Mouse (Mus musculus) duodenum, adult 2 months (tissue): ENCODE results near the gene Olfr368. TPM values are rescaled to one million over a fixed set of nuclear protein-coding genes. Genes with fewer than 3 reads are reported as not detected.

Source experiments
- polyA plus RNA-seq: library from polyadenylated mRNA; depleted of rRNA; stranded (reverse); fragments of >200 nt; gene quantifications from 2 replicates; pipeline ENCODE4 v1.2.3, GENCODE M21; 2012; ENCODE audit warnings: low replicate concordance; rRNA removed

Olfr368 gene
- polyA plus RNA-seq = not detected in 2 replicates

DNA sequence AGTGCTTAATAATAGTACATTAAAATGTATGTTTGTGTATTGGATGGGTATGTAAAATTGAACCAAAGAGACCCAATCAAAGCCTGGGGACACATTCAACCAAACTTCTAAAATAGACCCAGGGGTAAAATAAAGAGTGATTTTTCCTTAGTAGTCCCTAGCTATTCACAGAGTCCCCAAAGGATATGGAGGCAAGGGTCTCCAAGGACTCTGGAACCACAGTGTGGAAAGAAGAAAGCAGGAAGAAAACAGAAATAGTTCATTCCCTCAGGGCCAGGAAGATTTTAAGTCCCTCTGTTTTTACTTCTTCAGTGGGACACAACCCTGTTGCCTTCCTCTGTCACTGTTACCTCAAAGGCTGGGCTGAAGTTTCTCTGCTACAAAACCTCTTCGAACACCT lies at the start of gene Olfr368:
Olfr368 (plus strand) TSS at position 301 of the 400 bp plus-strand sequence.

DNA sequence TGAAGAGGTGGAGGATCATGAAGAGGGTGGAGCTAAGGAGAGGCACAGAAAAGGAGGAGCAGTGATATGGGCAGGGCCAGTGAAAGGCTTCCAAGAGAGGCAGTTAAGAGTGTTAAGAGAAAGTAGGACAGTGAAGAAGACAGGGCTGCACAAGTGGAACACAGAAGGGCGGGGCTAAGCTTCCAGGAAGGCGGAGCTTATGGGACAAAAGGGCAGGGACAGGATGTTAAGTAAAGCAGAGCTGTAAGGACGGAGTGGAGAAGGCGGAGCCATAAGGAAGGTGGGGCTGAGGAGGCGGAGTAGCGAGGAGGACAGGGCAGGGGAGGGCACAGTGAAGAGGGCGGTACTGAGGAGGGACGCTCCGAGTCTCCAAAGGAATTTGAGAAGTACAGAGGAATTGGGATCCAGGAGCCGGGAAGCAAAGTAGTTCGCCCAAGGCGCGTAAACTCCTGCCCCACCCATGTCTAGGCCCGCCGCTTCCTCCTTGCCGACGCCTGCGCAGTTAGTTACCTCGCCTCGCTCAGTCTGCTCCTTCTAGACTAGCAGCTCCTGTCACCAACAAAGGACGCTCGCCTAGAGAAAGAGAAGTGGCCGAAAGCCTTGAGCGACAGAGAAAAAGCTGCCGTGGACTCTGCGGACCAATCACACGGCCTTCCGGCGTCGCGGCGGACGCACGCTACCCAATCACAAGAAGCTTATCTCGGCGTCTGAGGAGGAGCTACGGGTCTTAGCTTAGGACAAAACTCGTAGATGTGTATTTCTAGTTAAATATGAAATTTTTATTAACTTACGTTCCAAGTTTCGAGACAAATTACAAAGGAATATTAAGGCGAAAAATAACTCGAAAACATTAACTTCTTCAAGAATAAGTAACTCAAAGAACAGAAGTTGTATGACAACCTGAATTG lies 32.6 kb downstream of the Olfr368 start, which contains the start of gene Pdcl:
Pdcl (minus strand) TSS at position 700 of the 908 bp plus-strand sequence.

Other genes starting within 250 kb of the Olfr368 start
- not detected in 2 replicates for gene Olfr361, start 237.2 kb upstream of the Olfr368 start, polyA plus RNA-seq
- not detected in 2 replicates for gene Olfr362, start 208.6 kb upstream of the Olfr368 start, polyA plus RNA-seq
- gene Olfr364-ps1, start 187.2 kb upstream of the Olfr368 start, polyA plus RNA-seq = not detected in 2 replicates
- gene Olfr365, start 138.3 kb upstream of the Olfr368 start, polyA plus RNA-seq = not detected in 2 replicates
- gene Olfr366, start 114.9 kb upstream of the Olfr368 start, polyA plus RNA-seq = not detected in 2 replicates
- gene Pdcl, start 32.8 kb downstream of the Olfr368 start, polyA plus RNA-seq = 2.1 and 2.3 TPM in 2 replicates
- 0.88 and 1.3 TPM in 2 replicates for gene Rc3h2, start 96.4 kb downstream of the Olfr368 start, polyA plus RNA-seq
- gene Zbtb26, start 116.6 kb downstream of the Olfr368 start, polyA plus RNA-seq = 0.13 and 0.47 TPM in 2 replicates
- gene Zbtb6, start 116.7 kb downstream of the Olfr368 start, polyA plus RNA-seq = 0.40 and 0.49 TPM in 2 replicates
- gene Rabgap1, start 116.8 kb downstream of the Olfr368 start, polyA plus RNA-seq = 1.6 and 1.8 TPM in 2 replicates
- 0.05 TPM in 2 replicates for gene Gpr21, start 189.8 kb downstream of the Olfr368 start, polyA plus RNA-seq